Mouse (Mus musculus): ENCODE measurements at regions not wholly inside any gene's neighbourhood (a gene's known extent, or its start where the extent isn't known, plus 50 kb on each side); places are given as distances from the start of the nearest gene placed in this dataset.

DNA sequence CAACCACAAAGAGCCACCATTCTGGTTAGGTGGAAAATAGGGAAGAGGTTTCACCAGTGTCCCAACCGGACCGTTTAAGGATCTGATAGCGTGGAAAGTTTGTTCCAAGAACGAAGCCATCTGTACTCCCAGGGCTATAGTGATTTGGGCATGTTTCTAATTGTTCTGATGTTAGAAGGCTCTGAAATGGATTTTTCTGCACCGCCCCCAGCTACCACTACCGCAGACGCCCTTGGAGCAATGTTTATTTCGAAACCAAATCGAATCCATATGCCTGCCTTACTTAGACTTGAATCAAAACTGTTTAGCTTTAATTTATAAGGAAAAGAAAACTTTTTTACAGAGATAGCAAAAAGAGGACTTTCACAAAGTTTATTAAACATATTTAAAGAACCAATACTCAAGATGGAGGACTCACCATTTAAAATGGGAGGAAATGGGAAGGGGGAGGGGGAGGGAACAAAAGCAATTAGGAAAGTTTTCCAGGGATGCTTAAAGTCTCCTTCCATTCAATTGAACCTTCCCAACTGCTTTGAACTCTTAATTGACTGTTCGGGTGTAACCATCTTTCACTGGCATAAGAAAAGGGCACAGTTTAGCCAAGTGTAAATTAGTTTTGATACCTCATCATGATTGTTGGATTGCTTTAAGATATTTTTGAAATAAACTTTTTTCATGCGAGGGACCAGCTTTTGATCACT, 56.0 kb upstream of the Frem1 start:
- Histone ChIP-seq H3K36me3 (ENCODE audit: control insufficient read depth, insufficient read depth, low read length) (no peaks in the 10 kb centered on the region), H3K4me2 (no peak overlapping the region), H3K9ac (ENCODE audit: low read length) (no peak overlapping the region), H3K9me3 (ENCODE audit: control insufficient read depth, low read length) (no peaks in the 10 kb centered on the region), H3K4me3 (ENCODE audit: low read depth, low read length) (no peak overlapping the region), H3K27ac (ENCODE audit: low read depth, low read length) (no peak overlapping the region), H3K4me1 (ENCODE audit: control insufficient read depth, insufficient read depth, low read length) (no peaks in the 10 kb centered on the region), H3K27me3 (ENCODE audit: control insufficient read depth, insufficient read depth, low read length) (no peaks in the 10 kb centered on the region)
- ATAC-seq (ENCODE audit: low FRiP score), result no peak
- WGBS, result 81% methylated on average over 11 of the region's 11 CpGs
- DNase-seq (ENCODE audit: low spot score, missing footprints), result no peak

DNA sequence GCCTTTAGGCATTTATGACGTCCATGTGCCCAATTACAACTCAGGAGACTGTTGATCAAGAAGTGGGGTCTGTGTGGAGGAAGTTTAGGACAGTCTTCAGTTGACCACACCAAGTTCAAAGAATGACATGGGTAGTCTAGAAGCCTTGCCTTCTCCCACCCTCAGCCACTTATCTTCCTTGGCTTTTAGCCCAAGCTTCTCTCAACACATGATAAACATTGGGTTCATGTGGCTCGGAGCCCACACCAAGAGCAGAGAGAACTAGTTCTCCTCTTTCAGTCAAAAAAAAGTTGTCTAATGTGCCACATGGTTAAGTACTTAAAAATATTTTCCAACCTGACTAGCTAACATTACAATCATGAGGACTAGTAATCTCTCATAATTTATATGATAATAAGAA, 55.0 kb upstream of the Frem1 start:
- Histone ChIP-seq H3K36me3 (ENCODE audit: control insufficient read depth, insufficient read depth, low read length) (no peaks in the 10 kb centered on the region), H3K9me3 (ENCODE audit: control insufficient read depth, low read length) (no peaks in the 10 kb centered on the region), H3K9ac (ENCODE audit: low read length) (no peak overlapping the region), H3K27me3 (ENCODE audit: control insufficient read depth, insufficient read depth, low read length) (no peaks in the 10 kb centered on the region), H3K4me1 (ENCODE audit: control insufficient read depth, insufficient read depth, low read length) (no peaks in the 10 kb centered on the region), H3K4me2 (no peak overlapping the region), H3K27ac (ENCODE audit: low read depth, low read length) (no peak overlapping the region), H3K4me3 (ENCODE audit: low read depth, low read length) (no peak overlapping the region)
- no peak for ATAC-seq (ENCODE audit: low FRiP score)
- WGBS, result 90% methylated on average over 2 of the region's 2 CpGs
- no peak for DNase-seq (ENCODE audit: low spot score, missing footprints)

DNA sequence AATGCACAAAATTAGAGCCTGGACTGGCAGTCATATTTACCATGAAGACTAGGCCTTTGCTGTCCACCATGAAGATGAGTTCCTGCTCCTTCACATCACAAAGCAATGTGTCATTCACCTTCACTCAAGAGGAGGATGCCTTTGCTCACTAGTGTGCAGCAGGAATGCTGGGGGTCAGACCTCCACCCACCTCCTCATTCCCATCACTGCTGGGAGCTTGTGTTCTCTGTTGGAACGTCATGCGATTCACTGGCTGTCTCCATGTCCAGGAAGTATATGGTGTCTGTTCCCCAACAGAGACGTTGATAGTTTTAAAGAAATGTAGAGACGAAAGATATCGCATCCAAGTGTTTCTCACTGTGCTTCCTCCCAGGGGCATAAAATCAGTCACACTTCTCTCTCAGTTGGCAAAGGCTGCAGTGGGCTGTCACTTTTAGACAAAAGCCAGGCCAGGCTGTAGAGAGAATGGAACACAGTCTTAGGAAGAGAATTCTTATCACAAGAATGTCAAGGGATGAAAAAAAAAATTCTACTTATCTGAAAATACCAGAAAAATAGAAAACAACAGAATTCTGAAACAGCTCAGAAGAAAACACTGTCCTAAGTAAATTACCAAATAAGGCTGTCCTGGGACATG, 52.0 kb upstream of the Frem1 start:
- Histone ChIP-seq H3K9me3 (ENCODE audit: control insufficient read depth, low read length) (no peaks in the 10 kb centered on the region), H3K36me3 (ENCODE audit: control insufficient read depth, insufficient read depth, low read length) (no peaks in the 10 kb centered on the region), H3K4me2 (no peak overlapping the region), H3K4me3 (ENCODE audit: low read depth, low read length) (no peak overlapping the region), H3K4me1 (ENCODE audit: control insufficient read depth, insufficient read depth, low read length) (no peaks in the 10 kb centered on the region), H3K27ac (ENCODE audit: low read depth, low read length) (no peak overlapping the region), H3K27me3 (ENCODE audit: control insufficient read depth, insufficient read depth, low read length) (no peaks in the 10 kb centered on the region), H3K9ac (ENCODE audit: low read length) (no peak overlapping the region)
- no peak for DNase-seq (ENCODE audit: low spot score, missing footprints)
- no peak for ATAC-seq (ENCODE audit: low FRiP score)
- 78% methylated on average over 5 of the region's 5 CpGs for WGBS

DNA sequence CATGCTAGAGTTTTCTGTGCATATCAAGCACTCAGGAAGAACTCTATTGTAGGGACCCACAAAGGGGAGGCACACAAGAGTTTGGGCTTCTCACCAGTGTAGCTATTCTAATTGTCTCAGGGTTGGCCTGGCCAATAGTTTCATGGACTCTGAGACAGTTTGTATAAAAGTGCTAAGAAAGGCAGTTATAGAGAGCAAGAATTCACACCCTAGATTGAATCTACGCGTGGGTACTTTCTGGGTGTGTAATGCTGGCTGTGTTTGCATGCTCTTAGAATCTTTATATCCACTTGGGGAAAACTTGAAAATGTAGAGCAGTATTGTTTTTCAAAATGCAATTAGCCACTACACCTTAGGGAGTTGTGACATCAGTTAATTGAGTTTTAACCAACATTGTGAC, 50.8 kb upstream of the Frem1 start:
- Histone ChIP-seq H3K9me3 (ENCODE audit: control insufficient read depth, low read length) (no peaks in the 10 kb centered on the region), H3K4me1 (ENCODE audit: control insufficient read depth, insufficient read depth, low read length) (no peaks in the 10 kb centered on the region), H3K9ac (ENCODE audit: low read length) (no peak overlapping the region), H3K27ac (ENCODE audit: low read depth, low read length) (no peak overlapping the region), H3K27me3 (ENCODE audit: control insufficient read depth, insufficient read depth, low read length) (no peaks in the 10 kb centered on the region), H3K4me2 (no peak overlapping the region), H3K4me3 (ENCODE audit: low read depth, low read length) (no peak overlapping the region), H3K36me3 (ENCODE audit: control insufficient read depth, insufficient read depth, low read length) (no peaks in the 10 kb centered on the region)
- ATAC-seq (ENCODE audit: low FRiP score), result no peak
- DNase-seq (ENCODE audit: low spot score, missing footprints), result no peak
- WGBS, result 89% methylated on average over 2 of the region's 2 CpGs

DNA sequence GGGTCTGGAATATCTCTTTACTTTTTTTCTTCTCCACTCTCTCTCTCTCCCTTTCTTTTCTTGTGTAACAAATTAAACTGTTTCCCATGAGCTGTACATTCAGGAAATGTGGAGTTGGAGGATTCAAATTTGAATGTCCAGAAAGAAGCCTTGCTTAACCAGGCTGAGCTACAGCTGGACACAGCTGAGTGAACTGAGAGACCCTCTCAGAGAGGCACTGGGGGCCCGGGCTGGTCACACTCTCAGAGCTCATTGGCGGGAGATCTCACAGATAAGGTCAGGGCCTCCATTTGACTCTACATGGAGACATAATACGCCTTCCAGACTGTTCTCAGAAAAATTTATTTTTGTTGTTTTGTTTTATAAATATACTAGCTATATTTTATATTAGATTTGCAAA, 49.9 kb upstream of the Frem1 start:
- H3K4me2 ChIP-seq, result no peak overlapping the region
- H3K27me3 ChIP-seq (ENCODE audit: control insufficient read depth, insufficient read depth, low read length), result no peaks in the 10 kb centered on the region
- no peaks in the 10 kb centered on the region for H3K9me3 ChIP-seq (ENCODE audit: control insufficient read depth, low read length)
- 69% methylated on average over 3 of the region's 3 CpGs for WGBS
- no peaks in the 10 kb centered on the region for H3K36me3 ChIP-seq (ENCODE audit: control insufficient read depth, insufficient read depth, low read length)
- no peaks in the 10 kb centered on the region for H3K4me1 ChIP-seq (ENCODE audit: control insufficient read depth, insufficient read depth, low read length)
- H3K9ac ChIP-seq (ENCODE audit: low read length), result no peak overlapping the region
- no peak overlapping the region for H3K27ac ChIP-seq (ENCODE audit: low read depth, low read length)
- DNase-seq (ENCODE audit: low spot score, missing footprints) (no peak), ATAC-seq (ENCODE audit: low FRiP score) (no peak)
- no peak overlapping the region for H3K4me3 ChIP-seq (ENCODE audit: low read depth, low read length)

Measured in midbrain, embryonic 11.5 days (tissue).